Comparison of ENCODE assay signal across 12 mouse cellular contexts in the genomic region with DNA sequence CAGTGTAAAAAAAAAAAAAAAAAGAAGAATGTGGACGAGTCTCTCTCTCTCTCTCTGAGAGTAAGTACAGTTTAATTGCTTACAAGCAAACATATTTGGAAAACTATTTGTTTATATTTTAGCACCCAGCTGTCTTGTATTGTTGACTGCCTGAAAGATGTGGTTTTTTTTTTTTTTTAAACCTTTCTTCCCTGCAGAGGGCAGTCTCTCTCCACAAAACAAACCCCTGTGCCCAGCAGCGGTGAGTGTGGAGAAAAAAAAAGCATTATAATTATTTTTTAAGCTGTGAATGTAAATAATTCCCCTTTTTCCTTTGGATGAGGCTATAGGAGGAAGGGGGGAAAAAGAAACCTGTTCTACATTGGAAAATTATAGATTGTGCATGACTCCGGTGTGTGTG.
A peak's percentile ranks its signal among the peaks of the same experiment; 100 is the strongest.
DNase-seq lines count a peak whose midpoint lies in the region; ATAC-seq and TF ChIP-seq lines count a peak whose summit lies in the region.
"Had no signal": no experiment of that assay in that cellular context is flagged by ENCODE, and none has a peak within 500 bp of the region (broad histone marks: within the 10 kb centered on the region; RNA-seq: fewer than 3 reads in every experiment).

No protein-coding gene starts in this region.

- intact Hi-C loops in gastrocnemius, adult 2 months (cut with DNase I): no loop called here
- intact Hi-C loops in left cerebral cortex, postnatal 10 days (cut with DNase I): loop anchor here (5.0 to 10.0 kb wide), 2 partner anchors 137 to 1599 kb away; no protein-coding TSS in a partner anchor

- no peak for ATAC-seq in lung, embryonic 14.5 days (ENCODE audit: insufficient read depth)
- no peak for ATAC-seq in midbrain, embryonic 16.5 days

- no peak overlapping the region for H3K27ac ChIP-seq in gastrocnemius, adult 2 months
- no peak overlapping the region for H3K27ac ChIP-seq in lung, embryonic 14.5 days (ENCODE audit: low read depth)
- H3K27ac ChIP-seq in midbrain, embryonic 16.5 days (ENCODE audit: low read length): peak overlapping the region; percentile 69; the same call in 1 of the 2 replicates
- H3K27ac ChIP-seq: heart, embryonic 13.5 days; neural tube, embryonic 12.5 days had no signal

- H3K27me3 ChIP-seq in lung, embryonic 14.5 days (ENCODE audit: insufficient read depth, low read length): no peaks in the 10 kb centered on the region
- H3K27me3 ChIP-seq in midbrain, embryonic 16.5 days (ENCODE audit: control insufficient read depth, insufficient read depth, low read depth, low read length): no peaks in the 10 kb centered on the region
- H3K27me3 ChIP-seq: neural tube, embryonic 12.5 days had no signal

- H3K4me2 ChIP-seq in lung, embryonic 14.5 days: no peak overlapping the region
- H3K4me2 ChIP-seq in midbrain, embryonic 16.5 days (ENCODE audit: low read length): 0 out of 2 replicates have a peak overlapping the region, but pooled peaks have one; percentile 23
- H3K4me2 ChIP-seq: heart, embryonic 13.5 days; neural tube, embryonic 12.5 days had no signal

- no peak overlapping the region for H3K4me3 ChIP-seq in gastrocnemius, adult 2 months
- H3K4me3 ChIP-seq in lung, embryonic 14.5 days (ENCODE audit: low read depth, low read length): no peak overlapping the region
- H3K4me3 ChIP-seq in midbrain, embryonic 16.5 days (ENCODE audit: low read depth, low read length): no peak overlapping the region
- H3K4me3 ChIP-seq: heart, embryonic 13.5 days; neural tube, embryonic 12.5 days had no signal

- no peak overlapping the region for H3K9ac ChIP-seq in lung, embryonic 14.5 days
- no peak overlapping the region for H3K9ac ChIP-seq in midbrain, embryonic 16.5 days (ENCODE audit: low read depth, low read length)
- H3K9ac ChIP-seq: heart, embryonic 13.5 days; neural tube, embryonic 12.5 days had no signal

- no peaks in the 10 kb centered on the region for H3K36me3 ChIP-seq in lung, embryonic 14.5 days (ENCODE audit: insufficient read depth)
- no peaks in the 10 kb centered on the region for H3K36me3 ChIP-seq in midbrain, embryonic 16.5 days (ENCODE audit: control insufficient read depth, insufficient read depth, low read length)
- H3K36me3 ChIP-seq: heart, embryonic 13.5 days; neural tube, embryonic 12.5 days had no signal

- 25% methylated on average over 3 of the region's 3 CpGs for WGBS in lung, embryonic 14.5 days
- WGBS in midbrain, embryonic 16.5 days: 16% methylated on average over 3 of the region's 3 CpGs

- DNase-seq in gastrocnemius, adult 2 months: no peak
- no peak for DNase-seq in gastrocnemius, postnatal 4 days (ENCODE audit: low spot score in 2 of 2)
- DNase-seq in lung, embryonic 14.5 days: peak; percentile 75
- DNase-seq in lung, postnatal 4 days: no peak
- DNase-seq in Muller cell, postnatal 12 days (ENCODE audit: inconsistent ontology term): peak; percentile 34
- DNase-seq in left cerebral cortex, postnatal 10 days (ENCODE audit: extremely low spot score in 1 of 2, low spot score in 2 of 2): no peak
- DNase-seq in spleen, postnatal 36 days (ENCODE audit: low spot score in 2 of 2): no peak
- DNase-seq: kidney, adult 2 months; layer of hippocampus, postnatal 36 days had no signal

- peaks cover 5% of the 10 kb centered on the region for H3K4me1 ChIP-seq in lung, embryonic 14.5 days (ENCODE audit: insufficient read depth)
- H3K4me1 ChIP-seq in midbrain, embryonic 16.5 days (ENCODE audit: control insufficient read depth, insufficient read depth, low read length): peaks cover 38% of the 10 kb centered on the region

- peak; percentile 40 for TF ChIP-seq CTCF in gastrocnemius, adult 2 months (IDR thresholded peaks at IDR 0.05)
- TF ChIP-seq CTCF in lung, embryonic 14.5 days (IDR thresholded peaks at IDR 0.05; ENCODE audit: low read depth): peak; percentile 61

- no peaks in the 10 kb centered on the region for H3K9me3 ChIP-seq in lung, embryonic 14.5 days (ENCODE audit: low read depth, low read length)
- no peaks in the 10 kb centered on the region for H3K9me3 ChIP-seq in midbrain, embryonic 16.5 days (replicated peaks; ENCODE audit: control insufficient read depth, low read length, poor library complexity, severe bottlenecking)
- H3K9me3 ChIP-seq: heart, embryonic 13.5 days; neural tube, embryonic 12.5 days had no signal

Comparison
In these comparisons a context has a peak if more than half of its experiments do, and no peak if none do; other contexts are left out.
1. DNase-seq: peak in lung, embryonic 14.5 days (single experiment) and Muller cell, postnatal 12 days (single experiment); none in gastrocnemius, adult 2 months (single experiment), gastrocnemius, postnatal 4 days (0 of 2), lung, postnatal 4 days (0 of 2), left cerebral cortex, postnatal 10 days (0 of 2) and spleen, postnatal 36 days (0 of 2).